Mouse (Mus musculus) telencephalon, adult 2 months (tissue): ENCODE results near the gene Gsta2.
"Not testable (repeated sequence)": the region's sequence is repeated elsewhere in the genome, so short reads cannot be mapped to it uniquely, and the experiment has no call there.

Source experiments
- DNase-seq: peaks from one replicate; pipeline ENCODE4 v3.0.0-alpha.2; 2011; ENCODE audit warnings: low read depth, low spot score

Gsta2 gene

DNA sequence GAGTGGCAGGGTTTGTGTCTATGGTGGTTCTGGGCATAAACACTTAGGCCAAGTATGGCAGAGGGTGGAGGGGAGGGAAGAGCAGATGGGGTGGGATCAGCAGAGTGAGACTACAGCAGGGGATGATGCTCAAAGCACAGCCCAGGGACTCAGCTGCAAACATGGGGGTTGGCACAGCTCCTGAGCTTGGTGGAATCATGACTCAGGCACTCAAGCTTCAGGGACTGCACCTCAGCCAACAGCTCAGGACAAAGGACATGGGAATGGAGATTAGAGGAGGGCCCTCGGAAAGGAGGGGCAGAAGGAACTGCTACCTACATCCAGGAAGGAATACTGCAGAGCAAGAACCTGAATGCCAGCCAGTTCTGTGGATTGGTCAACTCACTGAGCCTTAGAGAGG lies 56.4 kb downstream of the Gsta2 start:
- not testable (repeated sequence) for DNase-seq

DNA sequence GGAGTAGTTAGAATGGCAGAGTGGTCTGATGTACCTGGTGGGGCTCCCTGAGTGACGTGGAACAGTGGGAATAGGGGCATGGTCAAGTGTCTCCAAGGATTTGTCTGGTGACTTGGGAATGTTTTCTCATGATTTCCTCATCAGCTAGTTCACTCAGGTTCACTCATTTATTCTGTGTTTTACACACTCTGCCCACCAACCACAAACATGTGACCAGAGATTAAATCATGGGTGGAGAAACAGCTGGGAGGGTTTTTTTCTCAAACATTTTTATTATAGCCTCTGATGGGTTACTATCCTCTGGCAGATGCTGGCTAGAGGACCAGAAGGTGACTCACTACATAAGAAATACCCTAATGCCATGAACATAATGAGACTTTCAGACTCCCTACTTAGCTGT lies 57.4 kb downstream of the Gsta2 start:
- DNase-seq: no peak

DNA sequence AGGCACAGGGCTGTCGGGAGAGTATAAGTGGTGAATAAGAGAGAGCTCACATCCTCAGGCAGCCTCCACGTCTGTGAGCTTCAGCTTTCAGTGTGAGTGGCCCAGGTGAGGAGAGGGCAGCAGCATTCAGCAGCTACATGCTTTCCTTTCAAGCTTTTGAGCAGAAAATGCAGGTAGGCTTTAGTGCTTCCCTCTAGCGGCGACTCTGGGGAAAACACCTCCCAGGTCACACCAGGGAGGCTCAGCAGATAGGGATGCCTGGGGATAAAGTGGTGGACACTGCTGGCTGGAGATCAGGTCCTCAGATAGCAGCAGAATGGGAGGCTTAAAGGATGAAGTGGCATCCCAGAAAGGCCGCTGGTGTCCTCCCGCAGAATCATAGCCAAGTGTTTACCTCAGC lies 59.5 kb downstream of the Gsta2 start:
- DNase-seq: not testable (repeated sequence)

DNA sequence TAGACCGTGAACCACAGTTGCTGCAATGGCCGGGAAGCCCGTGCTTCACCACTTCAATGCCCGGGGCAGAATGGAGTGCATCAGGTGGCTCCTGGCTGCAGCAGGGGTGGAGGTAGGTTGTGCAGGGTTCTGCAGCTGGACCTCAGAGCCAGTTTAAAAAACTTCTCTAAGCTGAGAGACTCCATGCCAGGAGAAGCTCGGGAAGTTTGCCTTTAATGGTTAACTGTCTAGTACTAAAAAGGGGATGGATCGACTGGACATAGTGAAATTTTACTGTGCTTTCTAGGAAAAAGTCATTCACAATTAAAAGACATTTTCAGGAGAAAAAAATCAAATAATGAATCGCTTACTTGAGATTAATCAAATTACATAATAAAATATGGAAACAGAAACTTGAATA lies 60.8 kb downstream of the Gsta2 start:
- not testable (repeated sequence) for DNase-seq

DNA sequence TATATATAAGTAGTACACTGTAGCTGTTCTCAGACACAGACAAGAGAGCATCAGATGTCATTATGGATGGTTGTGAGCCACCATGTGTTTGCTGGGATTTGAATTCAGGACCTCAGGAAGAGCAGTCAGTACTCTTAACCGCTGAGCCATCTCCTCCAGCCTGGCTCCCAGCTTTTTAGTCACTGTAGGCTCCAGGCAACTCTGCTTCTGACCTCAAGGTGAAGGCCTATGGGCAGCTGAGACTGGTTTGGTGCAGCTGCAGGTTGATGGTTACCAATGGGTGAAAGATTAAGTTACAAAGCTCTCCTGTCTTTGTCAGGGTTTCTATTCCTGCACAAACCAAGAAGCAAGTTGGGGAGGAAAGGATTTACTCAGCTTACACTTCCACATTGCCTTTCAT lies 61.9 kb downstream of the Gsta2 start:
- DNase-seq: not testable (repeated sequence)

DNA sequence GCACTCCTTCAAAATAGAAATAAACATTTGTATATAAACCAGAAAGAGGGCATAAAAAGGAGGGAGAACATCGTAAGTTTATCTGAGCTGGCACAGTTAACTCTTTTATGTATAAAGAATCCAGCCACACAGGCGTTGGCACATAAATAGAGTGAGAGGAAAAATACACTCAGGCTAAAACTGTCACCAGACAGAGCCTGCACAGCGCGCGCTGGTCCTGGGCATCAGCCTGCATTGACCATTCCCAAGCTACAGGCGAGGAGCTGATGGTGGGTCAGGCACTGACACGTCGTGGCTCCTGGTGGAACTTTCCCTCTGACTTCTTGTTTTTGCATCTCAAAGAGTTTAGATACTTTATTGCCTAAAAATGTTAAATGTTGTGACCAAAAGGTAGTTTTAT lies 63.1 kb downstream of the Gsta2 start:
- DNase-seq: not testable (repeated sequence)

DNA sequence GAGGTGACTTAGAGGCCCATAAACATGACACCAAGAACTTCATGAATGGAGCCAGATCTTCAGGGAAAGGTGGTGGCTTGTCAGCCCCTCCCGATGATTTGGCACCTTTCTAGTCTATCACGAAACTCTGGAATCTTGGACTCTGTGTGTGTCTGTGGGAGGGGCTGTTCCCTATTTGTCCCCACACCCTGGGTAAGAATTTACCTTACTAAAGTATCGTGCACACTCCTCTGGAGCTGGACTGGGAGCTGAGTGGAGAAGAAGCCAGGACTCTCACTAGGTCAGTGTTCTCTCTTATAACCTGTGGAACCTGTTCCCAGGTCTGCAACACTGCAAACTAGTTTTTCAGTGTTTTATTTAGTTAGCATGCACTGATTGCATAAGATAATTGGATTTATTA lies 65.9 kb downstream of the Gsta2 start, which contains the start of gene Gm10639:
Gm10639 (plus strand) TSS at position 201 of the 400 bp plus-strand sequence.
- DNase-seq: not testable (repeated sequence)

DNA sequence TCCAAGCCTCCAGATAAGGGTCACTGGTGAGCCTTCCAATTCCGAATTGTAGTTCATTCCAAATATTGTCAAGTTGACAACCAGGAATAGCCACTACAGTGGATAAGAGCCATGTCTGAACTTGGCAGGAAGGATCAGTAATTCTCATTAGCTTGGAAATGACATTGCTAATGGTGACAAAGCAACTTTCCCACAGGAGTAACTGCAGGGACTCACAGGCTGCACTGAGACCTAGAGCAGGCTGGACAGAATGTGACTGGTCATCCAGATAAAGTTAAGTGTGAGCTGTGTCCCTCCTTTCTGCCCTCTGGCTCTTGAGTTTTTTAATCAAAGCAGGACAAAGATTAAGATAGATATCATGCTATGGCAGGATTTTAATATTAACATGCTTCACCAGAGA lies 66.5 kb downstream of the Gsta2 start:
- not testable (repeated sequence) for DNase-seq

DNA sequence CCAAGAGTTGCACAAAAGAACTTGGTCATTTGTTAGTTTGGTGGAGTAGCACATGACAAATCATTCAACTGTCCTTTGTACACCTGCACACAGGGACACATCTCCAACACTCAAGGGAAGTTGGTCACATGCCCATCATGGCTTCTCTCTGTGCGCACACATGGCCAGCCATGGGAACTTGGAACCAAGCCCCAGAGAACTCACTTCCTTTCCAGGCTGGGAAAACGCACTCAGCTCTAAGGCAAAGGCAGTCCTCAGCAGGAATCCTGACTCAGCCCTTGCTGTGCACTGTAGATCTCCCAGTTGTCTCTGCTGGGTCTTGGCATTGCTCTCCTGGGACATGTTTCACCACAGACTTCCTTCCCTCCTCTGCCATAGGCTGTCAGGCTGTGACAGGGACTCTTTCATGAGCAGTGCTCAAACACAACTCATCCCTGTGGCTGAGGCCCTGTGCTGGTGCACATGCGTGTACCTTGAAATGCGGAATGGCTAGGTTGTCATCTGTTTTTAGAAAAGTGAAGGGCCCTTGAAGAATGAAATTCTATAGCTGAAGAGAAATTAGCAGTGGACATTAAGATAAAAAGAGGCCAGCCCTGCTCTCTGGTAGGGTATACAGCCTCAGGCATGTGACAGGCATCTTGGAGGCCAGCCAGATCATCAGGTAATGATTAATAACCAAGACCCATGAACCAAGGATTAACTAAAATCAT lies 73.4 kb downstream of the Gsta2 start:
- DNase-seq: not testable (repeated sequence)
